Mouse (Mus musculus) kidney, adult 18-20 months (tissue): Measurements from ENCODE around the gene Hist4h4.
A peak's percentile ranks its signal among the peaks of the same experiment; 100 is the strongest.

Experiments
- DNase-seq: peaks from one replicate; pipeline ENCODE4 v3.0.0; 2021

The Hist4h4 gene

DNA sequence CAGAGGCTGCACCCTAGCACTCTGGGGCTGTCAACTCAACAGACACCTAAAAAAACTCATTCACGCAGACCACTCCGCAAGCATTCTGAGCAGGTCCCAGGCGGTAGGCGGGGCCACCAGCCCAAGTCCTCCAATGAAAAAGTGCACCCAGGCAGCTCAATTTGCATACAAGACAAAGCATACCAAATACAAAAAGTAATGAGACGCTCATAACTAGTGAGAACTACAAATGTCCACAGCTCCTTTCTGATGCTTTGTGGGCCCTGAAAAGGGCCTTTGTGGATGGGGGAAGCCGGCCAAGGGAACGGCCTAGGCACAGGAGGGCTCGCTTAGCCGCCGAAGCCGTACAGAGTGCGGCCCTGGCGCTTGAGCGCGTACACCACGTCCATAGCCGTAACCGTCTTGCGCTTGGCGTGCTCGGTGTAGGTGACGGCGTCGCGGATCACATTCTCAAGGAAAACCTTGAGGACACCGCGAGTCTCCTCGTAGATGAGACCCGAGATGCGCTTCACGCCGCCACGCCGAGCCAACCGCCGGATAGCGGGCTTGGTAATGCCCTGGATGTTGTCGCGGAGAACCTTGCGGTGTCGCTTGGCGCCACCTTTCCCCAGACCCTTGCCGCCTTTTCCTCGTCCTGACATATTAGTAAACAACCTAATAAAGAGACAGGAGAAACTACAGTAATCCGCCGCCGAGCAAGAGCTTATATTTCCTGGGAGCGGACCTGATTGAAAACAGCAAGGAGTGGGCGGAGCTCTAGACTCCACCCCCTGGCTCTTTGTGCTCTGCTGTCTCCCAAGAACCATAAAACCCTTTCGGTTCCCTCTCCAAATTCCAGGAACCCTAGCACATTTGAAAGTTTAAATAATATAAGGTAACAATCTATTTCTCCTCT lies at the start of gene Hist4h4:
Gene Hist4h4, minus strand, starts transcription at position 677 of the 895 bp plus-strand sequence.
- DNase-seq: peak; percentile 99

DNA sequence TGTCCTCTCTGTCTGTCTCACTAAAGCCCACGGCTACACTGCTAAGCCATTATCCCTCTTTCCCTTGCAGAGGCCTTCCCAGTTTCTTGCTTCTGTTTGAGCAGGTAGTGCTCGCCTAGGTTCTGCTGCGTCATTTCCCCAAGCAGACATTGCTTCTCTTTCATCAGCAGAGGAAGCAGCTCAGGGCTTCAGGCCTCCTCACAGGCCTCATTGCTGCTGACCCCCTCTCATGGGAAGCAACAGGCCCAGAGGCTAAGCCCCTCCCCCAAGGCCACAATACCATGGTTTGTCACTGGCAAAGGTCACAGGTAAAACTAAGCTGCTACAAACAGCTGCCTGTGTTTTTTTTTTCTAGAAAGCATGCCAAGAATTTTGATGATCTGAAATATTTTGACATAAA lies 48.5 kb upstream of the Hist4h4 start:
- peak; percentile 32 for DNase-seq

DNA sequence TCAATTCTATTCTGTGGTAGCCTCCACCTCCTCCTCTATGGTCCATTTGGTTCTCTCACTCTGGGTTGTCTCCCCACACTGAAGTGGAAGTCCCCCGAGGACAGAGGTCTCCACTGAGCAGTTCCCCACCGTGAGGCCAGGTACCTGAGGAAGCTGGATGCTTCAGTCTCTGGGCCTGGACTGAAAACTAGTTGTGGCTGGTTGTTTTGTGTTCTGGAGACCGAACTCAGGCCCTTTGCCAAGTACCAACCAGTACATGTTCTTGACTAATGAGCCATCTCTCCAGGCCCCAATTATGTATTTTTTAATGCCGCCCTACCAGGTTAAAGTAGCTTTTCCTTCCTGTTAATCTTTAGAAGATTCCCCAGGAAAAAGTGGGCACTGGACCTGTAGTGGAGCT lies 48.1 kb upstream of the Hist4h4 start:
- DNase-seq: peak; percentile 23

DNA sequence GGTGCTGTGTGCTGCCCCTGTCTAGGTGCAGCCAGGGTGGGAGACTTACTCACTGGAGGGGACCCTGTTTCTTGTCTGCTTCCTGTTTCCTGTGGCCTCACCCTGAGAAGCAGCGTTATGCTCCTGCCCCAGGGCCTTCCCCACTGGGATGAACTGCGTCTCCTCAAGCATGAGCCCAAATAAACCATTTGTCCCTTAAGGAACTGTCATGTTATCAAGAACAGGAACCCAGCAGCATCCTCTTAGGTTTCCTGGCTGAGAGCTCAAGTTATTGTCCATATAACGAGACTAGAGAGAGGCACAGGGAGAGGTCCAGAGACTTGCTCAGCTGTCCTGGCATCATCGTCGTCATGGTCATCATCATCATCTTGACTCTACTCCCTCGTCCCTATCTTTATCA lies 46.1 kb upstream of the Hist4h4 start:
- DNase-seq: no peak

DNA sequence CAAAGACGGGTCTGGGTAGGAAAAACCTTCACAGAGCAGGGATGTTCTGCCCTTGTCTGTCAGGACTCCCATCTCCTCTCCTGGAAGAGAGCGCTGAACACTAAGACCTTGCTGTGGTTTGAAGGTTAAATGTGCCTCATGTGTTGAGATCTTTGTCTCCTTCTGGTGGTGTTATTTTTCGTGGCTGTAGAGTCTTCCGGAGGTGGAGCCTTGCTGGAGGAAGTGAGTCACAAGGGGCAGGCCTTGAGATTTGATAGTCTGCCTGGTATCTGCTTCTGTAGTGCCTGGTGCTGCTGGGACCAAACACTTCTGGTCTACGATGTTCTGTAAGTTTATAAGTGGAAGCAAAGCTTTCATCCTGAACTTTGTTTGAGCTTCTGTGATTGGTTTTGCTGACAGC lies 44.8 kb upstream of the Hist4h4 start:
- DNase-seq: no peak

DNA sequence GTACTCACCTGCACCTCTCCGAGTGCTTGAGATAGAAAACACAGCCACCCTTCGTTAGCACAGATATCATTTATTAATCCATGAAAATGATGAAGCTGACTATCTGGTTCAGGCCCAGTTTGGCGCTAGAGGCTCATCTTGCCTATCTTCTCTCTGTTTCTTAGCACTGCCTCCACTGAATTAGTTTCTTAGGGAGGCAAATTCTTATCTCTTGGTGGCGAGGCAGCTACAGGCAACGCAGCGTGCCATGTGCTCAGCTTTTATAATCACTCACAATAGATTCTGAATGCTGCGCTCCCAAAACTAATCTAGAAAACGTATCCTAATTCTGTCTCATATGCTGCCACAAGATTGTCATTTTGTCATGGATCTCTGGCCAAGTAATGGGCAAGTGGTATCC lies 44.2 kb upstream of the Hist4h4 start:
- no peak for DNase-seq

DNA sequence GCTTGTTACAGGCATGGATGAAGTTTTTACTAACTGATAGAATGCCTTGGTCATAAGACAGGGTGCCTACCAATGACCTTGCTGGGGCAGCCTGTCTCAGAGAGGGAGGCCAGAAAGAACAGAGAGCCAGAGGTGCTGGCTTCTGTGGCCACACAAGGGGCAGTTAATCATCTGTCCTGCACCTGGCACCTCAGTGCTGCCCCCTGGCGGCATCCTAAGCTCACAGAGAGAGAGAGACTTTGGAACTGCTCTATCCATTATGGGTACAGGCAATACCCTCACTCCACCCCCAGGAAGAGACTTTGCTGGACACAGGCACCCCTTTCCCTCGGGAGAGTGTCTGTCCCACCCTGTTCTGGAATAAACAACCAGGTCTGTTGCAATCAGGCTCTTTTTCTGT lies 43.6 kb upstream of the Hist4h4 start:
- peak; percentile 65 for DNase-seq

DNA sequence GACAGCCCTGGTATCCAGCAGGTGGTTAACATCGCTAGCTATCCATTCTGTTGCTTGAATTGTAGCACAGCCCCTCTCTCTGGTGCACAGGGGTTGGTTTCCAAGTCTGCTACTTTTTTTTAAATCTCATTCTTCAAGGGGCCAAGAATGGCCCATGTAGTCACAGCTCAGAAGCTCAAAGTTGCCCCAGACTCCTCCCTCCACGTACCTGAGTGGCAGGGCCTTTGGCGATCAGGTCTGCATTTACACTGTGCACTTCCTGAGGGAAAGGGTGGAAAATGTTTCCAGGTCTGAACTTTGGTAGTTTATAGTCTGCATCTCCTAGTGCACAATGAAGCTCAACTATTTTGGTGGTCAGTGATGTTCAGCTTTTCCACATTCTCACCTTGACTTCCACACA lies 43.1 kb upstream of the Hist4h4 start:
- DNase-seq: no peak

DNA sequence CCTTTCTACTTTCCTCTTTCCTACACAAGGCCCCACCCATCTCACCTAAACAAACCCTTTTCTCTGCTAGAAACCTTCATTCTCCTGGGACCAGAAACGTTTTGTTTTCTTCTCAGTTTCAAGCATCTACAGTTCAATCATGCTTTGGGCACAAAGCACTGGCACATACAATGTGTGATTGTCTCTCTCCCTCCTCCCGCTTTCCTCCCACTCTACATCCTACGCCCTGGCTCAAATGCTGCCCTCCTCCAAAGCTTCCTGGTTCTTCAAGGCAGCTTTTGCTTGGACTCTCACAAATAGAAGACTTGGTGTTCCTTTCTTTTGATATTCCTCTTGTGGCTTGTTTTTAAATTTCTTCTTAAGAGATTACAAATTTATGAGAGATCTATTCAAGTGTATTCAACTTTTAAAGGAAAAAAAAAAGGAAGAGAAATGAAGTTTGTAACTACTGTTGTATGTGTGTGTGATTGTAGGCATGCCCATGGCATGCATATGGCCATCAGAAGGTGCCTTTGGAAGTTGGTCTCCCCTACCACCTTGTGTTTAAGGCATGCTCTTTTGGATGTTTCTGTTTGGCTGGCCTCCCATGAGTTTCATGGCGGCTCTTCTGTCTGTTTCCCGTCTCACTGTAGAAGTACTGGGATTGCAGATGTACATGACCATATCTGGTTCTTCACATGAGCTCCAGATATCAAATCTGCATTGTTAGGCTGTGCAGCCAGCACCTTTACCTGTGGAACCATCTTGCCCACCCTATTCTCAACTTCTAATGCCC lies 41.7 kb upstream of the Hist4h4 start:
- DNase-seq: no peak

DNA sequence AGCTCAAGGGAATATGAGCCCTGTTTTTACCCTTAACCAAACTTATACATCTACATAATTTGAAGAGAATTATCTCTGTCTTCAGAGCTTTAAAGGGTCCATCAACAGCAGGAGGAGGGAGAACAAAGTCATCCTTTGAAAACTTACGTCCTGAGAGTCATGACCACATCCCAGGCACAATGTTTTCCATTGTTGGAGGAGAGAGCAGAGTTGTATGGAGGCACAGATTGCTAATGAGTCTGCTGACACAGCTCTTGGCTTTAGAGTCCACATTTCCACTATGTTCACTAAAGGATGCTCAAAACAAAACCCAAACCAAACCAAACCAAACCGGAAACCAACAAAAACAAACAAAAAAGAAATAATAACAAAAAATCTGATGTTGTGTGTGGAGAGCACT lies 40.7 kb upstream of the Hist4h4 start:
- DNase-seq: no peak

DNA sequence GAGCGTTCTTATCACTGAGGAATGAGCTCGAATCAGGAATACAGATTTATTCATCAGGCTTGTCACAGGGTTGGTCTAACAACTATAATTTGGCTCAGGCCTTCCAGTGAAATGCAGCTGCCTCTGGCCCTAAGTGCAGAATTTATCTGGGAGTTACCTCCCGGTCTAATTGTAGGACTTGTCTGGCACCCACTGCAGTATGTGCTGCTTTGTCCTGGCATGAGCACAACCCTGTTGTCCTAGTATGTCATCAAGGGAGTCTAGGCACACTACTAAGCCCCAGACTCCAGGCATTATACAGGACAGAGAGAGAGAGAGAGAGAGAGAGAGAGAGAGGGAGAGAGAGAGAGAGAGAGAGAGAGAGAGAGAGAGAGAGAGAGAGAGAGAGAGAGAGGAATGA lies 33.1 kb upstream of the Hist4h4 start:
- no peak for DNase-seq

DNA sequence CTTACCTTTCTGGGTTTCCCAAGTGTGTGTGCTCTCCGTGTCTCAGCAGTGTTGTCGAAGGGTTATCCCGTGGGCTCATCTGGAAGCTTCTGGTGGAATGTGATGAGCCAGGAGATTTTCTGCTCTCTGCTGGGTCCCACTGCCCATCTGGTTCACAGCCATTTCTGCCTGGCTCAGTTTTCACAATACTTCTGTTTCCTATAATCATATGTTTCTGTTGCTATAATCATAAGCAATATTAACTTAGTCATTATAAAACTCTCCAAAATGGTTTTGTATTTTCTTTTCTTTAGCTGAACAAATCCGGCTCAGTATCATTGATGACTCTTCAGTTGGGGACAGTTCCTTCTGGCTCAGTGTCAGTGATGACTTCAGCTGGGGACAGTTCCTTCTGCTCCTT lies 31.1 kb upstream of the Hist4h4 start, which contains the start of gene Smco3:
Gene Smco3, minus strand, starts transcription at position 101 of the 400 bp plus-strand sequence.
- DNase-seq: no peak

DNA sequence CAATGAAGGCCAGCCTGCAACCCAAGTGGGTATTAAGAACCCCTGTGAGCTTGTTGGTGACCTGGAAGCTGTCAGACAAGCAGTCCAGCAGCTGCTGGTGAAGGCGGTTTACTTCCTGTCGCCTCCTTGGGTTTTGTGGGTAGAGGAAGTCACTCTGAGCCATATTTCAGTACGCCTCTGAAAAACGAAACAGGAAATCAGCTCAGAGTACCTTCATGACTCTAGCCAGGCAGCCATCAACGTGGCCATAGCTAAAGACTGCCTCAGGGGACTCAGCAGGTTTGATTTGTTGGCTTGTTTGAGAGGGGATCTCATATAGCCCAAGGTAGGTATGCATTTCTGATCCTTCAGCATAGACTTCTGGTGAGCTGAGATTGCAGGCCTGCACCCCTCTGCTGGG lies 27.5 kb upstream of the Hist4h4 start:
- no peak for DNase-seq

DNA sequence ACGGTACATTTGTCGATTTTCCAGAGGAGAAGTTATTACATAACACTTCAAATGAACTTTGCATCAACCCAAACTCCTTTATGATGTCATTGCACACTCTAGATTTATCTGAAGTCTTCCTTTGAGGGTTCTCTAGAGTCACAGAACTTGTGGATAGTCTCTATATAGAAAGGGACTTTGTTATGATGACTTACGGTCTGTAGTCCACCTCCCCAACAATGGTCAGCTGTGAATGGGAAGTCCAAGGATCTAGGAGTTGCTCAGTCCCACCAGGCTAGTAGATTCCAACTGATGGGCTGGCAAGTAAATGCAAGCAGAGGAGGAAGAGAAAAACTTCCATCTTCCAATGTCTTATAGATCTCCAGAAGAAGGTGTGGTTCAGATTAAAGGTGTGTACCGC lies 24.5 kb upstream of the Hist4h4 start:
- no peak for DNase-seq

DNA sequence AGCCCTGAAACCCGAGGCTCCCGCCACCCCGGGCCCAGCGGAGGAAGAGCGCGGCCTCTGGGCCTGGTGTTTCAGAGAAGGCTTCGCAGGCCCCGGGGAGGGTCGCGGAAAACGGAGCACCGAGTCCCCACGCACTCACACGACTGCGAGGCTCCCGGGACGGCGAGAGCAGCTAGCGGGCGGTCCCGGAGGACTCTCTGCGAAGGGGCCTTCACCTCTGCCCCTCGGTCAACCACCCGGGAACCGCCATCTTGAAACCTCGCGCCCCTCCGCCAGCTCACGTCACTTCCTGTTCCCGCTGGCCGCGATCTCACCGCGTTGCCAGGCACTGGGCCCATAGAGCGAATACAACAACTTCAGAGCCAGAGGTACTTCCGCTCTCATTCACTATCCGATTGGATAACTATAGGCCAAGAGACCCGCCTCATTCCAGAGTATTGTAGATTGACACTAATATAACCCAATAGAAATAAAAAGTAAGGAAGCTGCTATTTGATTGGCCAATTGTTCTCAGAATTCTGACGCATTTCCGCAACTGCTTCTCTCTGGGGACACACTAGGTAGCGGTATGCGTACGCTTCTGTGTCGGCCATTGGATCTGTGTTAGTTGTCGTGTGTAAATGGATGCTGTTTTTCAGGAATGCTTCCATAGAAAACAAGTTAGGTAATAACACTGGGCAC lies 23.8 kb upstream of the Hist4h4 start, which contains the start of gene Wbp11:
Gene Wbp11, minus strand, starts transcription at position 353 of the 681 bp plus-strand sequence.
- peak; percentile 96 for DNase-seq

DNA sequence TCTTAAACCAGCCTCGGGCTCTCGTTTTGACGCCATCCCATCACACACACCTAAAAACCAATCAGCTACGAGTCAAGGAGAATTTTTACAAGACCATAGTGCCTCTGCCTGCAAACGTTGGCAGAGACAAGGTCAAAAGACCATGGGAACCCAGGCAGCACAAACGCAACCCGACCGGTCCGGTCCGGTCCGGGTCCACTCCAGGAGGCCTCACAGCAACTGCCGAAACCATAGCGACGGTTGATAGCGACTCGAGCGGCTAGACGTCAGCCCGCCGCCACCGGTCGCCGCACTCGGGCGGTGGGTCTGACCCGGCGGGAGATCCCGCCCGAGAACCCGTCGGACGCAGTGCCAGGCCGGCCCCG lies 23.3 kb upstream of the Hist4h4 start, which contains the start of gene BC049715:
Gene BC049715, plus strand, starts transcription at position 111 of the 365 bp plus-strand sequence.
- DNase-seq: no peak

DNA sequence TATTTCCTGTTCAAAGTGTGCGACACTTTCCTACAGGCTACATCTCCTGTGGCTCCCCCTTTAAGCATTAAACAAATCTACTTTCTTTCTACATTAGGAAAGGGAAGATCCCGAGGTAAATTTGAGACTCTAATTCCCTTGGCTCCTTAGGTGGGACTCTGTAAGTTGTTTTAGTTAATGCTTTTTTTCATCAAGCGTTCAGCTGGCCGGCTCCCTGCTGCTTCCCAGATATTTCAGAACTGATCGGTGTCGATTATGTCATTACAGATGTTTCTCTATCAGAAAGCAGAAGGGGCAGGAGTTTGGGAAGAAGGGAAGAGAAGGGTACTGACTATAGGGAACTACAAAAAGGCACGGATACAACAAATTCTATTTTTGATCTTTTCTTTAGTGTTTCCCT lies 22.9 kb upstream of the Hist4h4 start:
- no peak for DNase-seq

DNA sequence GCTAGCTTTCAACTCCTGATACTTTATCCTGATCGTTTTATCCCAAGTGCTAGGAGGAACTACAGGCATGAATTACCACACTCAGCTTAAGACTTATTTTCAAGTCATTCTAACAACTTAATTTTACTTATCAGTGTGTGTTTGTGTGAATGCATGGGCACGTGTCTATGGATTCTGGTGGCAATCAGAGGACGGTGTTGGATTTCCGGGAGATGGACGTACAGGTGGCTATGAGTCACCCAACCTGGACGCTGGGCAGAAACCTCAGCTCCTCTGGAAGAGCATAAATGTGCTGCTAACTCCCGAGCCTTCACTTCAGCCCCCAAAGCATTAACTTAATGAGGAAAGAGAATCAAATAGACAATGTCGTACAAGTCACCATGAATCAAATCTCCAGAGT lies 20.8 kb upstream of the Hist4h4 start:
- no peak for DNase-seq

DNA sequence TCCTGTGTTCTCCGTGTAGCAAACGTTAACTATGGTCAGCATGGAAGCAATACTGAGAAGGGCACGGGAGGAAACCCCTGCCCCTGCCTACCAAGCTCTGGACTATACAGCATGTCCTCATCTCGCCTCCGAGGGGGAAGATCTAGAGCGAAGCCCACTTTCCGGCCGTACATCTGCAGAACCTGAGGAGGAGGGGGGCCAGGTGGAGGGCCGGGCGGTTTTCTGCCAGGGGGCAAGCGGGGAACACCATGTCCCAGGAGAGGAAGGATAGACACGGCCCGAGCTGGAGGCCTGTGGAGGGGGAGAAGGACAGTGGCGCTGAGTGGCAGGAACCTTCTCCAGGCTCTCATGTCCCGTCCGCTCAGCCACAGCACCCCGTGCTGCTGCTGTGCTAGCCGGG lies 16.9 kb upstream of the Hist4h4 start:
- DNase-seq: no peak

DNA sequence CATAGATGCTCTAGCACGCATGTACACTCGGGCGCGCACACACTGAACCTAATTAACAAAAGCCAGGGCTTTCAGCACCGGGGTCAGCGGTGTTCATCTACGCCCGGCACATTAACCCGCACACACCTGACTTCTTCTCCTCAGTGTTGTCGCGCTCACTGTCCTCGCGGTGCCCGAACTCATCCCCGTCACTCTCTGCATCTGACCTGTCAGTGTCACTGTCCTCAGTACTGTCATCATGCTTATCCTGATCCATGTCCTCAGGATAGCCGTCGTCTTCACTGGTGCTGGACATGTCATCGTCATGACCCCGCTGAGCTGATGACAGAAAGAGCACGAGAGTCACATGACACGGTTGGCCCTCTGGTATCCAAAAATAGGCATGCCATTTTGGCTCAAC lies 16.2 kb upstream of the Hist4h4 start:
- no peak for DNase-seq

DNA sequence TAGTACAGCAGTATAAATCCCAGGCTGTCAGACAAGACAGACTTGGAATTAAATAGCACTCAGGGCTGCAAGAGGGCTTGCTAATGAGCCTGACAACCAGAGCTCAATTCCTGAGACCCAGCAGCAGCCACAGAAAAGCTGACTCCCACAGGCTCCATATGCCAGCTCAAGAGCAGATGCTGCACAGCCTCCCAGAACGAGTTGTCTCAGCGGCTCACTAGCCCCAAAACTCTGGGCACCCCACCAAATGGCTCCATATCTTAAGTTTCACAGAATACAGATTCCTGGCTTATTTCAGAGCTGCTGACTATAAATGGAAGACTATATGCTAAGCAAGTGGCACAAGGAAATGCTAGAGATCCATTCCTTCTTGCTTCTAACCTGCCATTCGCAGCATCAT lies 13.3 kb upstream of the Hist4h4 start:
- DNase-seq: no peak

DNA sequence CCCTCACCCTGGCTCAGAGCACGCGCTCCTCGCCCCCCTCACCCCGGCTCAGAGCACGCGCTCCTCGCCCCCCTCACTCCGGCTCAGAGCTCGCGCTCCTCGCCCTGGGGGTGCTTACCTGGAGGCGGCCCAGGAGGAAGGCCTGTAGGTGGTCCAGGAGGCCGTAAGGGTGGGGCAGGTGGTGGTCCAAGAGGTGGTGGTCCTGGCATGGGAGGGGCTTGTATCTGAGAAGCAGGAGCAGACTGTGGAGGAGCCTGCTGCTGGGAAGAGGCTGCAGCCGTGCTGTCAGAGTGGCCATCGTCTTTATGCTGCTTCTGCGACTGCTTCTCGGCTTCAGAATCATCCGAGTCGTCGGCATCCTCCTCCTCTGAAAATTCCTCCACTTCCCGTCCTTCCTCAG lies 12.6 kb upstream of the Hist4h4 start:
- DNase-seq: no peak

DNA sequence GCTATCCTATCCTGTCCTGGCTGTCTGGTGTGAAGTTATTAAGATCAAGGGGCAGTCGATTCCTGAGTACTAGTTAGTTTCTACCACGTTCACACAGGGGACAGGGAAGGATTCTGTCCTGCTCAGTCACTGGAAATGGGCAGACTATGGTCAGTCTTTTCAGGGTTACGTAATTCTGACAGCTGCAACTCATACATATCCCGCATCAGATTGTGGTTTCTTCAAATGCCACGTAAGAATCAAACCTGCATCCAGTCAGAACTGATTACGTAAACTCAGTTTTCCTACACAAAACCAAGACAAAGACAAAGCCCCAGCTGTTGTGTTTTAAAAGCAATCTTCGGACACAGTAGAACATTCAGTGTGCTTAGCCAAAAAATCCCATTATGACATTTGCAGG lies 11.2 kb upstream of the Hist4h4 start:
- no peak for DNase-seq
